Mouse (Mus musculus) brown adipose tissue, adult 24 weeks (tissue): ENCODE data around the gene Dock9. TPM values are rescaled to one million over a fixed set of nuclear protein-coding genes. Genes with fewer than 3 reads are reported as not detected.

Experiments used
- H3K27ac ChIP-seq: fragments of 200-500 bp; replicated peaks from 2 replicates; pipeline ENCODE4 v1.5.1; 2012; ENCODE audit warnings: low read depth, mild to moderate bottlenecking, low read length
- H3K4me1 ChIP-seq: fragments of 200-500 bp; 2 replicates; pipeline ENCODE4 v1.6.1; 2012; ENCODE audit warnings: low read length, mixed read lengths; ENCODE audit not compliant: control insufficient read depth, insufficient read depth, insufficient read length
- H3K4me3 ChIP-seq: fragments of 200-500 bp; 2 replicates; pipeline ENCODE4 v1.5.1; 2012; ENCODE audit warnings: low read depth, mild to moderate bottlenecking, low read length, moderate library complexity; ENCODE audit not compliant: insufficient read depth
- polyA plus RNA-seq: library from polyadenylated mRNA; stranded (reverse); fragments of >200 nt; gene quantifications from 2 replicates; pipeline ENCODE4 v1.2.4, GENCODE M21; 2012; ENCODE audit not compliant: missing spikeins, insufficient read depth, insufficient read length

Dock9 gene
- polyA plus RNA-seq, 1 experiment: 9.4 TPM

DNA sequence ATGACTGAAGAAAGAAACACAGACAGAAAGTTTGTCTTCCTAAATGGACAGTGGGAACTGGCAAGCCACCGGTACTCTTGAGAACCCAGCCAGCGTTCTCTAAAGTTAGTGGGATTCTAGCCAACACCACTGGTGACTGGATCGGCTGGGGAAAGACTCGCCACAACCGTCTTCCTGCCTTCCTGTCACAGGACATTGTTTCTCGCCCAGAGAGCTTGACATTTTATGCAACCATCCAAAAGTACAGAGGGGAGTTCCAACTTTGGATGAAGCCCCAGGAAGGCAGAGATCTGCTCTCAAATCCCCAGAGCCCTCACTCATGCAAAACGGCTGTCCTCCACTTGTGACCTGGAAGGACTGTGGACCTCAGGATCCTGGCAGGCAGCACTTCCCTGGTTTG is 140.0 kb downstream of the Dock9 start:
- Histone ChIP-seq H3K4me1 (peaks cover 20% of the 10 kb centered on the region), H3K27ac (no peak overlapping the region), H3K4me3 (no peak overlapping the region)

DNA sequence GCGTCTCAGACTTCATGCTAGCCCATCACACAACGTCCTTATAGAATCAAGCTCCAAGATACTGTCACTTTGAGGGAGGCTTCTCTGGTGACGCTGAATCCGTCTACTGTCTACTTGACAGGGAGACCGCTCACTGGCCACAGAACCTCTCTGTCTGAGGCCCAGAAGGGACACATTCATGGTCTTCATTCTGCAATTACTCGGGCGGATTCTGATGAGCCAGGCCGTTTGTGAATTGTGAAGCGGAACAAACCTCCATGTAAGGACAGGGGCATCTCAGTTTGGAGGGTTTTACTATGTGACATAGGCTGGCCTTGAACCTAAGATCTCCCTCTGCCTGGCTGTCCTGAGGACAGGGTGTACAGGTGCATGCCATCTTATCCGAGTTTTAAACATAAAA is 140.7 kb downstream of the Dock9 start:
- no peak overlapping the region for H3K27ac ChIP-seq
- H3K4me3 ChIP-seq: no peak overlapping the region
- peaks cover 20% of the 10 kb centered on the region for H3K4me1 ChIP-seq

DNA sequence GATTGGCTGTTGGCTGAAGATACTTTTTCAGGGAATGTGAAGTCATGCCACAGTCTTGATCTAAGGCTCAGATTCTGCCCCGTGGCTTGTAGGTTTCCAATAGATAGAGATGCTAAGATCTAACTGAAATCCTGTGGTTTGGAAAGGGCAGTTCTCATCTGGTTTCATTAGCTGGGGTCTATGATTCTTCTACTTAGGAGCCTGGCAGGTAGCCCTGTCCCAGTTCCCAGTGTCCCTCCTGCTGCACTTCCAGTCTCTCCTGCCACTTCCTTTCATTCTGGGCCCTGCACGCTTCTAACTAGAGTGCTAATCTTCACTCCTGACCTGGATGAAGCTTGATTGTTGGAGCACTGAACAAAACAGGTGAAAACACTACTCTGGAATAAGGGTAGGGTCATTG is 142.7 kb downstream of the Dock9 start:
- peaks cover 13% of the 10 kb centered on the region for H3K4me1 ChIP-seq
- H3K27ac ChIP-seq: 0 out of 2 replicates have a peak overlapping the region, but pooled peaks have one; percentile 42
- no peak overlapping the region for H3K4me3 ChIP-seq

DNA sequence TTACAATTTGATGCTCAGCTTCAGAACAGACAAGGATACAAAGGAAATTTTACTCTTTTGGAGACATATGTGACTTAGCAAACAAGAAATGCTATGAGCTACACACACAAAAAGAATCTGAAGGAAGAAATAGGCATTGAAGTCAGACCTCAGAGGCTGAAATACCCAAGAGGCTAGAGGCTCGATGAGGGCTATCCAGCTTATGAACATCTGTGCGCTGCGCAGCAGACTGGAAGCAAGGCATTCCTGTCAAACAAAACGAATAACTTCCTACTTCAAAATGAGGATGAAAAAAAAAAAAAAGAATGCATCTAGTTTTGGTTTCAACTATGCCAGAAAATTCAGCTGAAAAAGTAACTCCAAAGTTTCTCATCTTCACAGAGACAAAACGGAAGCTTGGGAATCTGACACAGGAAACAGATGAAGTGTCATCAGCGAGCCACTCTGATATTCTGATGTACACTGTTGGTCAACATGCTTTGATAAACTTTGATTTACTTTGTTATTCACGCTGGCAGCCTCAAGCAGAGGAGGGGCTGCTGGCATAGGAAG is 143.1 kb downstream of the Dock9 start:
- Histone ChIP-seq H3K4me1 (peaks cover 15% of the 10 kb centered on the region), H3K27ac (0 out of 2 replicates have a peak overlapping the region, but pooled peaks have one; percentile 42), H3K4me3 (no peak overlapping the region)

DNA sequence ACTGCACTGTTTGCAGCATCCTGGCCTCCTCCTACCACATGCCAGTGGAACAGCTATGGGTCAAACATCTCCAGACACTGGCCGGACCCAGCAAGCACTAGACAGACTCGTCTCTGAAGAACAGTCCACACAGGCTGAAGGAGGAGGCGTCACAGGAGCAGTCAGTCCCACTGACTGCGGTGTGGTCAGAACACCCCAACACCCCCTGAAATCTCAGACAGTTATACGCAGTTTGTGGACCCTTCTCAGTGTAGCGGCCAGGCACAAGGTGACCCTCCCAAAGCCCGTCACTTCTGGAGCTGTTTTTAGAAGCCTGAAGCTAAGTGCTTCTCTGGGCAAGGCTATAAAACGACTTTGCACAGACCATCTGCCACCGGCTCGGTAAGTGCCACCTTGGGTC is 143.9 kb downstream of the Dock9 start:
- Histone ChIP-seq H3K4me1 (peaks cover 22% of the 10 kb centered on the region), H3K27ac (no peak overlapping the region), H3K4me3 (no peak overlapping the region)

DNA sequence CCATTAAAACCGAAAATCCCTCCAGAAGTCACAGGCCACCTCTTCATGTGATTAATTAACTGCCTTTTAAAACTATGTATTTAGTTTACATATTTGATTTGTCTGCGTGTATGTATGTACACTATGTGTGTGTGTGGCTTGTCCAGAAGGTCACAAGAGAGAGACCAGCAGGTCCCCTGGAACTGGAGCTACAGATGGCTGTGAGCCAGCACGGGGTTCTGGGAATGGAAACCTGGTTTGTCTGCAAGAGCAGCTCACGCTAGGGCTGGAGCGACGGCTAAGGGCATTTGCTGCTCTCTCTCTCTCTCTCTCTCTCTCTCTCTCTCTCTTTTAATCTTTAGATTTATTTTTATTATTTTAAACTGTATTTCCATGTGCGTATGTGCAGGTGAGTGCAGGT is 144.4 kb downstream of the Dock9 start:
- Histone ChIP-seq H3K4me3 (no peak overlapping the region), H3K27ac (no peak overlapping the region), H3K4me1 (peaks cover 23% of the 10 kb centered on the region)

DNA sequence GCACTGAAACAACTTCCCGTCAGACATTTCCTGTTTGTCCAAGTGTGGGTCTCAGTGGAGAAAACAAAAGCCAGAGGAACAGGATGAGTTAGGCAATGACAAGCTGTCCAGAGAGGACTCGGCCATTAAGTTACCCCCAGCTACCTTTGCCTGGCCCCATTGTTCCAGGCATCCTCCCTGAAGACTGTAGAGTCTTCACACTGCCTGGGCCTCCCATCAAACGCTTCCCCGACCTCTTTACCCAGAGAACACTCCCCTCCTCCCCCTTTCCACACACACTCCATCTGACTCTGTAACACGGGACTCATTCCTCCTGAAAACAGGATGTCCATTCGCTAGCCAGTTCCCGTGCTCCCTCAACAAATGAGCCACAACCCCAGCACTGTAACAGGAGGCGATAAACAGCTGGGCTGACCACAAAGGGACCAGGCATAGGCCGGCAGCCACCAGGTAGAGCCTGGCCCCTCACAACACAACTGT is 149.0 kb downstream of the Dock9 start:
- H3K4me3 ChIP-seq: no peak overlapping the region
- H3K4me1 ChIP-seq: peaks cover 27% of the 10 kb centered on the region
- H3K27ac ChIP-seq: peak overlapping the region; percentile 91

DNA sequence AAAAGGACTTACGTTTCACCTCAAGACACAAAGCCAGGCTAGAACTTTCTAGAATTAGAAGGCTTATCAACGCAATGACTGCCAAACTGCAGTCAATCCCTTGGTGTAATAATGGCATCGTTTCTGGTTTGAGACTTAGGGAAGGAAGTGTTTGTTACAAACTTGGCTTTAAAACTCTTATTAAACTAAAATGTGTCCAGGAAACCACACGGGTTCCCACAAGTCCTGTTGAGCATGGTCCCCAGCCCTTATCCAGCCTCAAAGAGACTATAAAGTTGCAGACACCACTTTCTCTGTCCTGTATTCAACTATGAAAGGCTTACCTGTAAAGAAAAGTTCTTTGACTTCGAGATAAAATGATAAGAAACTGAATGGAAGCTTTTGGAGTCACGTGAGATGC is 149.9 kb downstream of the Dock9 start:
- H3K4me1 ChIP-seq: peaks cover 27% of the 10 kb centered on the region
- H3K27ac ChIP-seq: peak overlapping the region; percentile 91
- H3K4me3 ChIP-seq: no peak overlapping the region

DNA sequence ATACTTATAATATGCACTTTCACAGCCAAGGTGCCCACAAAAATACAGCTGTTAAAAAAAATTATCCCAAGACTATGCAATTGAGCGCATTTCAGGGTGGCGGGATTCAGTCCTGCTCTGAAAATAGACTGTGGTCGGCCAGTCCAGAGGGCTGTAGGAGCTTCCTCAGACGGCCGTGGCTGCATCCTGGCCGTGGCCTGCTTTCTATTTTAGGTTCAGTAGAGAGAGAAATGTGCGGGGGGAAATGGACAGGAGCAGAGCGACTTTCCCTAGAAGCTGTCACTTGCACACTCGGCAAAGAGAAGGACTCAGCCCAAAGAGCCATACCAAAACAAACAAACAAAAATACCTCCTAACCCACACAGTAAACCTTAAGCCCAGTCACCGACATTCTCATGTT is 151.0 kb downstream of the Dock9 start:
- H3K4me1 ChIP-seq: peaks cover 27% of the 10 kb centered on the region
- no peak overlapping the region for H3K4me3 ChIP-seq
- H3K27ac ChIP-seq: peak overlapping the region; percentile 69

DNA sequence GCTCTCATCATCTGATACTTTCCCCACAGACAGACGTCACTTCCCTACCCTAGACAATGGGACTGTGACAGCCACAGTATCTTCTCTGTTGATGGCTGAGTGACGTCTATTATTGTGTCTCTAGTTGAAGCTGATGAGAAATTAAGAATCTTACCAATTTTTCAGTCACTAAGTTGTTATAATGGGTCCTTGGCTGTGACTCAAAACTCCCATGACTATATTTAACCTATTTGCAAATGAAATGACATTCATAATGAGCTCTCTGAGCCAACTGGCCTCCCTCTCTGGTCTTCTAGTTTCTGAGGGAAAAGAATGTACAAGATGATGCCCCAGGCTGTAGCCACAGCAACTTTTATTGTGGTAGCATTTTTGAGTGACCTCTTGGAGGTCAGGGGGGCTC is 153.3 kb downstream of the Dock9 start:
- Histone ChIP-seq H3K4me1 (peaks cover 21% of the 10 kb centered on the region), H3K4me3 (no peak overlapping the region), H3K27ac (no peak overlapping the region)

DNA sequence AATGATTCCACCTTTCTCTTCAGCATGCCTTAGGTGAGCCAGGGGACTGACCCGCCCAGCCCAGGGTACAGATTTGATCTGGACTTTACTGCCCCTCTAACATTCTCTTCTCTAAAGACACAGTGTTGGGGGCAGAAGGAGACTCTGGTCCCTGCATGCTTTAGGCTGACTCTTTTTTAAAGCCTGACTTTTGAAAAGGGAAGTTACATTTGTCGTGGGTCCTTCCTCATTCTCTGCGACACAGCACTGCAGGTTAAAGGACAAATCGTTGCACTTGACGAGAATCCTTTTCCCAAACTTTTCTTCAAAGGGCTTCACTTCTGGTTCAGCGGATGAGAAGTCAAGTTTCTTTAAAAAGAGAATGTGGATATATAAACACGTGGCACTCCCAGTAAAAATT is 156.4 kb downstream of the Dock9 start:
- no peak overlapping the region for H3K27ac ChIP-seq
- no peak overlapping the region for H3K4me3 ChIP-seq
- peaks cover 6% of the 10 kb centered on the region; the same call in 1 of the 2 replicates for H3K4me1 ChIP-seq

DNA sequence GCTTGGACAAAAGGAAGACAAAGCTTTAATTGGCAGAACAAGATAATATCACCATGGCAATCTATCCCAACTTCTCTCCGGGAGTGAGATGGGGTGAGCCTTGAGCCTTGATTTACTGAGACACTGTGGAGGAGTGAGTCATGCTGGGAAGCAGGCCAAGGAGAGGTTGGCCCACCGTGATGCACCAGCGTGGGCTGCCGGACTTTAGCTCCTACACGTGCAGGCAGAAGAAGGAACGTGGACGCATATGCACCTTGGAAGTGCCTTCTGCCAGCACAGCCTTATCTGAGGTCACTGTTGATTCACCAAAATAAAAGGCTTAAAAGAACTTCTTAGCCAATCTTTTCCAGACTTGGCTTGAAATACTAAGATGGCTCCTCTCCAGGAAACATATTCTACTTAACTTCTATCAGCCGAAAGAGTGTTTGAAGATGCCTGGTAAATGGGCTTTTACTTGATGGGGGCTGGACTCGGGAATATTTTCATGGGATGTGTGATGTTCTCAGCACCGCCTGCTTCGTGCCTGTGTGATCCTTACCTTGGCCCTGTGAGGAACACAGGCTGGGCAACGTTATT is 160.6 kb downstream of the Dock9 start:
- Histone ChIP-seq H3K4me1 (no peaks in the 10 kb centered on the region), H3K4me3 (no peak overlapping the region), H3K27ac (no peak overlapping the region)

DNA sequence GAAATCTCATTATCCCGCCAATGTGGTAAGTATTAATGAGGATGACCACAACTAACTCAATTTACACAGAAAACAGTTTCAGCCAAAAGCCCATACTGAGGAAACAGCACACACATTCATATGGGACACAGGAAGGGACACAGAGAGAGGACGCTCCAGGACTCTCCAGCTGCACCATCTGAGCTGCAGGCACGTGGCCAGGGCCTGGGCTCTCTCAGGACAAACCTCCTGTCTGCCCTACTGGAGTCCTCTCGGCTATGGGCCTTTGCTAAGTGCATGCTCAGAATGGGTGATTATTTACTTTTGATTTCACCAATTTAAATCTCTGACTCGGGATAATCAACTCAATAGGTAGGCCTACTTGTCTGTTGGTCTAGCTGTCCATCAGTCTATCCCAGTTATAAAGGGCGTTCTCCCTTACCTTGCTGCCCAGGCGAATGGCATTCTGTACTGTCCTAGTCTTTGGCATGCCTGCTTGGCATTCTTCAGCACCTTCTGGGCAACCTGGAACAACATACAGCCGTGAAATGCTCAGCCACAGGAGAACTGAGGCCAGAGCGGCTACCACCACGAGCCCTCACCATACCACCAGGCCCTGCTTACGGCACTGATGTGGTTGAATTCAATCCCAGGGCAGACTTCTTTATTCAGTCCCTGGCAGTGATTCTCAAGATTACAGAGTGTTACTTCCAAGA is 162.8 kb downstream of the Dock9 start:
- no peak overlapping the region for H3K27ac ChIP-seq
- no peak overlapping the region for H3K4me3 ChIP-seq
- no peaks in the 10 kb centered on the region for H3K4me1 ChIP-seq

DNA sequence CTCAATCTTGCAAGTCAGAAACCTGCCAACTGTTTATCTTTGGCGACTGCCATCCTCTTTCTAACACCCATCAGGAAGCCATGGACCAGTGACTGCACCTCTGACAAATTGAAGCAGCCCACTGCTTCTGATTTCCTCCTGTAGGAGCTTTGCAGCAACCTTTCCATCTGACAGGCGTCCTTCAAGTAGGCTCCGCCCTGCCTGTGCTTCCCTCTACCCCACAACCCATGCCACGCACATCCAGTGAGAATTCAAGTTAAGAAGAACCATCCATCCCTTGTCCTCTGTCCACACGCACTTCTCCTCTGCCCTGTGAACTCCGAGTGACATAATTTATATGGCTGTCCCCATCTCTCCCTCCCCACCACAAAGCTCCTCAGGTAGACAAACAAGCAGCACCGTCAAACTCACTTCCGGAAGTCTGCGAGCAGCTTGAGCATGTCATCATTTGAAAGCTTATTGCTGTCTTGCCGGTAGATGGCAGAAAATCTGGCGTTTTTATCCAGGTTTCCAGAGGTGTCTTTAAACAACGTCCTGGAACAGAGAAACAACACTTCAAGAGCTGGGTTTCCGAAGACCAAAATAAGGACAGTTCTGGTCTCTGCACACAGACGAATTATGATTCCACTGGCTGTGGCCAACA is 163.4 kb downstream of the Dock9 start:
- Histone ChIP-seq H3K4me3 (no peak overlapping the region), H3K4me1 (no peaks in the 10 kb centered on the region), H3K27ac (no peak overlapping the region)

DNA sequence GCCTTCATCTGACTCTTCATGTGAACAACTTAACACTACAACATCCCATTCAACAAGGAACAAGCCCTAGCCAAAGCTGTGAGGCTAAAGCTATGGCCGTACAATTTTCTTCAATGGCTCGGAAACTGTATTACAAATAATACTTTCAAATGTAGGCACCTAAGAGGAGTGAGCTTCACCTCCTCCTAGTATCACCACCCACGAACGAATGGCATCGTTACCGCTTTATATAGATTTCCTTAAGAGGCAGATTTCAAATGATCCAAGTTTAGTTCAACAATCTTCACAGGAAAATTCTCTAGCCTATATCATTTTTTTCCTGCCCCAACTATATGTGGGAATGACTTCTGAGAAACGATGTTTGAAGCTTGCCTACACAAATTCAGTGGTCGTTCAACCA is 165.7 kb downstream of the Dock9 start:
- no peaks in the 10 kb centered on the region for H3K4me1 ChIP-seq
- H3K4me3 ChIP-seq: no peak overlapping the region

More for the DNA sequence above, 165.7 kb downstream of the Dock9 start:
- no peak overlapping the region for H3K27ac ChIP-seq
